Mouse (Mus musculus) kidney, embryonic 16.5 days (tissue): ENCODE data around the gene Tbl1xr1. TPM values are rescaled to one million over a fixed set of nuclear protein-coding genes. Genes with fewer than 3 reads are reported as not detected.

Experiments used
- ATAC-seq: fragments of 200-750 bp; cut with Nextera tagmentation; 2 replicates; pipeline ENCODE4 v1.8.0; 2017; ENCODE audit warnings: moderate TSS enrichment; ENCODE audit not compliant: low FRiP score, low TSS enrichment
- H3K27ac ChIP-seq: fragments of 300-500 bp; sonication (generic); 2 replicates; pipeline ENCODE4 v1.5.1; 2014; ENCODE audit warnings: low read length
- H3K27me3 ChIP-seq: fragments of 300-500 bp; sonication (generic); 2 replicates; pipeline ENCODE4 v1.6.1; 2014; ENCODE audit warnings: low read length, control low read depth, mixed read lengths; ENCODE audit not compliant: insufficient read depth
- H3K36me3 ChIP-seq: fragments of 300-500 bp; sonication (generic); 2 replicates; pipeline ENCODE4 v1.6.1; 2014; ENCODE audit warnings: low read length, control low read depth, mixed read lengths; ENCODE audit not compliant: insufficient read depth
- H3K4me1 ChIP-seq: fragments of 300-500 bp; sonication (generic); 2 replicates; pipeline ENCODE4 v1.6.1; 2014; ENCODE audit warnings: low read length, control low read depth, mixed read lengths; ENCODE audit not compliant: insufficient read depth
- H3K4me2 ChIP-seq: fragments of 300-500 bp; sonication (generic); replicated peaks from 2 replicates; pipeline ENCODE4 v1.6.1; 2014; ENCODE audit warnings: low read depth, low read length
- H3K4me3 ChIP-seq: fragments of 300-500 bp; sonication (generic); 2 replicates; pipeline ENCODE4 v1.5.1; 2014; ENCODE audit warnings: mild to moderate bottlenecking, low read length
- H3K9ac ChIP-seq: fragments of 300-500 bp; sonication (generic); replicated peaks from 2 replicates; pipeline ENCODE4 v1.6.1; 2014; ENCODE audit warnings: low read length
- H3K9me3 ChIP-seq: fragments of 300-500 bp; sonication (generic); 2 replicates; pipeline ENCODE4 v1.6.1; 2016; ENCODE audit warnings: low read length, control low read depth
- WGBS: fragments of 180-500 bp; shearing (Covaris S2); extraction: QIAGEN DNeasy Blood & Tissue Kit; methylation state at CpG from one replicate; pipeline ENCODE4 v1.1.7; 2014; 5-methylcytosine and 5-hydroxymethylcytosine counted together
- polyA plus RNA-seq: library from polyadenylated mRNA; unstranded; fragments of >200 nt; fragmentation: Nextera tagmentation; extraction: Ambion mirVana; gene quantifications from 2 replicates; pipeline ENCODE4 v1.2.1, GENCODE M21; 2015

Tbl1xr1 gene
- polyA plus RNA-seq, 1 experiment from 2014 or later: 19.2 TPM

- no peaks in the 10 kb centered on the region for H3K36me3 ChIP-seq
- ATAC-seq: no peak
- H3K27me3 ChIP-seq: no peaks in the 10 kb centered on the region
- no peak overlapping the region for H3K9ac ChIP-seq
- H3K9me3 ChIP-seq: no peaks in the 10 kb centered on the region
- H3K4me3 ChIP-seq: no peak overlapping the region
- peaks cover 15% of the 10 kb centered on the region; the same call in 1 of the 2 replicates for H3K4me1 ChIP-seq
- H3K4me2 ChIP-seq: no peak overlapping the region
- no peak overlapping the region for H3K27ac ChIP-seq
- WGBS: 84% methylated on average over 9 of the region's 9 CpGs
These were observed 61.5 kb downstream of the Tbl1xr1 start for GRCm38 (mm10) chr3:22137793-22138579.

DNA sequence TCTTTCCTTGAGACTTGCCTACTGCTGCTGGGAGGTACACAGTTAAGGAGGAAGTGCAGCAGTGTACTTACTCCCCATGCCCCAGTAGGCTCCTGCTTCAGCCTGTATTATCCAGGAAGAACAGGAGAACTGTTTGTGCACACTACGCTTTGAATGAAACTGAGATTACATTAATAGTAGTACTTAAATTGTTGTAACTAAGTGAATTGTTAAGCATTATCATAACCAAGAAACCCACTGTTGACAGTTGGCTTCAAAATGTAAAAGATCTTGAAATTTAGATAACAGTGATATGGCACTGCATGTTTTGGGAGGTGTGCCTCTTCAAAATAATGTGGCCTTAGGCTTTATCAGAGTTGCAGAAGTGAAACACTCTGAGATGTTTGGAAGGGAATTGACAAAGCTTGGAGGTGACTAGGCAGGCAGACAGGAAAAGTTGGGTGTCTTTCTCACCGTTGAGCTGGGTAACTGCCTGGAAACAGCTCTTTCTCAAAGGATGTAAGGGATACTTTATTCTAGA is 62.2 kb downstream of the Tbl1xr1 start:
- Histone ChIP-seq H3K4me1 (peaks cover 21% of the 10 kb centered on the region; the same call in 1 of the 2 replicates), H3K4me3 (no peak overlapping the region), H3K36me3 (no peaks in the 10 kb centered on the region), H3K9me3 (no peaks in the 10 kb centered on the region), H3K27me3 (no peaks in the 10 kb centered on the region), H3K9ac (no peak overlapping the region), H3K27ac (no peak overlapping the region), H3K4me2 (no peak overlapping the region)
- WGBS: 63% methylated on average over 2 of the region's 2 CpGs
- ATAC-seq: no peak

DNA sequence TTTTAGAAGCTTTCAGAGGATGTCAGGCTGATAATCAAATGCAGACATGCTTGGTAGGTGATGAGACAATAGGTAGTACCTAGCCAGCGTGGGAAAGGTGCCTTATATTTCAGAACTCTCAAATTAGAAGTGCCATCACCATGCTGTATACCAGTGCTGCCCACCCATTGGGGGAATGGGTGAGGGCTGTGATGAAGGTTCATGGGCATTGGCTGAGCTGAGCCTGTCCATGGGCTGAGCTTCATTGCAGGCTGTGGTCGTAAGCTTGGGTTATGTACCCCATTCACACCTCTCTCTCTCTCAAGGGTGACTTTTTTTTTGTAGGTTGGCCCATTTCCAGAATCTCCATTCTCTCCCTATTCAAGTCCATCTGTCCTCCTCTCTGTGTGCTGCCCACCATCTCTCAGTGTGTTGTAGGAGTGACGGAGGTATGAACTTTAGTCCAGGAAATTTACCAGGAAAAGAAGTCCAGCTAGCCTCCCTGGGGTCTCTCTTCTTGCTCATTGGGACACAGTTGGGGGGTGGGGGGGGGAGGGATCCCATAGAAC is 63.7 kb downstream of the Tbl1xr1 start:
- no peak overlapping the region for H3K4me2 ChIP-seq
- H3K9ac ChIP-seq: no peak overlapping the region
- H3K36me3 ChIP-seq: no peaks in the 10 kb centered on the region
- H3K9me3 ChIP-seq: no peaks in the 10 kb centered on the region
- 0 out of 2 replicates have a peak, but pooled peaks have one; percentile 51 for ATAC-seq
- no peaks in the 10 kb centered on the region for H3K27me3 ChIP-seq
- 69% methylated on average over 3 of the region's 3 CpGs for WGBS
- peaks cover 21% of the 10 kb centered on the region; the same call in 1 of the 2 replicates for H3K4me1 ChIP-seq
- H3K4me3 ChIP-seq: no peak overlapping the region
- H3K27ac ChIP-seq: no peak overlapping the region

DNA sequence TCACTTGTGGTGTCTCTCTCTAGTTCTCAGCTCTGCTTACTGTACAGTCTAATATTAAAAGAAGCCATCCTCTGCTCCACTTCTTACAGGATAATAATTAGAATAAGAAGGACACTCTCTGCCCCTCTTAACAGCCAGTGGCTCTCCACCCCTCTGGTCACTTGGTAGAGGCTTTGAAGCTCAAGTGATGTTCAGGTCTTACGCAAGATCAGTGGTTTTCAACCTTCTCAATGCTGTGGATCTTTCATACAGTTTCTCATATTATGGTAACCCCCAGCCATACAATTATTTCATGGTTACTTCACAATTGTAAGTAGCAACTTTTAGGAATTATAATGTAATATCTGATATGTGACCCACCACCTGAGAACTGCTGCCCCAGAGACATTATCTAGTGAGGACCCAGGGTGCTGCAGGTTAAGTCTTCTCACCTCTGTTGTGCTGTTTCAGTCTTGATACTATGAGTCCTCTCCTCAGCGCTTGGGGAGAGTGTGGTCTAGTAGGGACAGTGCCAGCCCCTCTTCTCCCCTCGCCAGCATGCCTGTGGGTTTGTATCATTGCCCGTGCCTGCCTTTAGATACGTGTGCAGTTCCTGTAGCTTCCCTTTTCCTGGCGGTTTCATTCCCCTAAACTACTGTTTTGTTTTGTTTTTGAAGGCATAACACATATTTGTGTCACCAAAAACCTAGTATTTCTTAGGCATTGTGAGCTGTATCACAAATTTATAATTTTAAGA is 65.7 kb downstream of the Tbl1xr1 start:
- no peaks in the 10 kb centered on the region for H3K36me3 ChIP-seq
- H3K4me2 ChIP-seq: no peak overlapping the region
- WGBS: 83% methylated on average over 6 of the region's 6 CpGs
- ATAC-seq: no peak
- H3K9ac ChIP-seq: no peak overlapping the region
- no peaks in the 10 kb centered on the region for H3K9me3 ChIP-seq
- no peaks in the 10 kb centered on the region for H3K27me3 ChIP-seq
- H3K4me1 ChIP-seq: peaks cover 21% of the 10 kb centered on the region; the same call in 1 of the 2 replicates
- no peak overlapping the region for H3K27ac ChIP-seq
- no peak overlapping the region for H3K4me3 ChIP-seq

DNA sequence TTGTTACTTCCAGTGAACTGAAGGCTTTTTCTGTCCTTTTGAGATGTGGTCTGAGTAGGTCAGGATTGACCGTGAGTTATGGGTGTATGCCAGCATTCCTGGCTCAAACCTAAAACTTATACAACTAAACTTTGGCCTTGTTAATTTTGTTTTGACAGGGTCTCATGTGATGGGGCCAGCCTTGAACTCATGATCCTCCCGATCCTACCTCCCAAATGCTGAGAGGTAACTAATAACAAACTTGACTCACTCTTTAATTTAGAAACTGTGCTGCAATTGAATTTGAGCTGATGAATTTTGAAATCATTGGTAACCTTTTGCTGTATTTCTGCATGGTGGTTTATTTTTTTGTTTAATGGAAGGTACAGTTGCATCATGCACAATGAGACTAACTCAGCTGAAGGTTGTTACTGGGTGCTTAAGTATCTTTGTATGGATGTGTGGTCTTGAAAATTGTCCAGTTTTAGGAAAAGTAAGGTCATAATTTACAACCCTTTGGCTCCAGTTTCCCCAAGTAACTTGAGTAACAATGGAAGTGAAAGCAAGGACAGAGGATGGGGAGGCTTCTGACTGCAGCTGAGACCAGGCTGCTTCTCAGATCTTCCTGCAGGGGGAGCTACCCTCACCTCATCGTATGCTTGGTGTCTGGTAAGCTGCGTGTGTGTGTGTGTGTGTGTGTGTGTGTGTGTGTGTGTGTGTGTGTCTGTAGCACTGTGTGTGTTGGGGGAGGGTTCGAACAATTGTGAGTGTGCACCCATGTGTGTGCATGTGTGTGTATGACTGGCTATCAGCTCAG is 66.6 kb downstream of the Tbl1xr1 start:
- no peaks in the 10 kb centered on the region for H3K9me3 ChIP-seq
- peaks cover 21% of the 10 kb centered on the region; the same call in 1 of the 2 replicates for H3K4me1 ChIP-seq
- no peak overlapping the region for H3K9ac ChIP-seq
- no peak overlapping the region for H3K4me2 ChIP-seq
- H3K36me3 ChIP-seq: no peaks in the 10 kb centered on the region
- no peak overlapping the region for H3K27ac ChIP-seq
- no peak overlapping the region for H3K4me3 ChIP-seq
- 64% methylated on average over 5 of the region's 5 CpGs for WGBS
- no peak for ATAC-seq
- no peaks in the 10 kb centered on the region for H3K27me3 ChIP-seq

DNA sequence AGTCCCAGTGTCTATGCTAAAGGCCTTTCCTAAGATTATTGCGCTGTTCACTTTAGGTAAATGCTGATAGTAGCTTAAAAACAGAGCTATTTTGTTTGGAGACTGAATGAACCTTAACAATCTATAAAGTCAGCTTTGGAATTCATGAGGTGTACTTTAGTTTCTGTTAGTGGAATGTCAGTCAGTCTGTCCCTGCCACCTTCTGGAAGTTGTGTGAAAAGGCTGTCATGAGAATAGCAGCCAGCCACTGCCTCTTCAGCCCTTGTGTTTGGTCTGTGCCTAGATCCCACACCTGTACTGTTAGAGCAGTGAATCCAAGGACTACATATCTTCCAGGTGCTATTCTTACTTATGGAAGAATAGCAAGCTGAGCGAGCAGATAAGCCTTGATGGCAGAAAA is 67.8 kb downstream of the Tbl1xr1 start:
- no peak overlapping the region for H3K27ac ChIP-seq
- no peak for ATAC-seq
- H3K9me3 ChIP-seq: no peaks in the 10 kb centered on the region
- H3K36me3 ChIP-seq: no peaks in the 10 kb centered on the region
- WGBS: 90% methylated on average over 2 of the region's 2 CpGs
- H3K27me3 ChIP-seq: no peaks in the 10 kb centered on the region
- H3K4me2 ChIP-seq: no peak overlapping the region
- H3K4me1 ChIP-seq: peaks cover 30% of the 10 kb centered on the region; the same call in 1 of the 2 replicates
- no peak overlapping the region for H3K9ac ChIP-seq
- H3K4me3 ChIP-seq: no peak overlapping the region

- Histone ChIP-seq H3K27me3 (no peaks in the 10 kb centered on the region), H3K36me3 (no peaks in the 10 kb centered on the region), H3K4me2 (no peak overlapping the region), H3K9me3 (no peaks in the 10 kb centered on the region), H3K4me1 (peaks cover 18% of the 10 kb centered on the region; the same call in 1 of the 2 replicates), H3K27ac (no peak overlapping the region), H3K4me3 (no peak overlapping the region), H3K9ac (no peak overlapping the region)
- no peak for ATAC-seq
- 73% methylated on average over 1 of the region's 1 CpGs for whole genome bisulfite sequencing
These were observed 71.0 kb downstream of the Tbl1xr1 start for GRCm38 (mm10) chr3:22147433-22147927.

GRCm38 (mm10) chr3:22148306-22148932 is 72.0 kb downstream of the Tbl1xr1 start:
- ATAC-seq: peak; percentile 70; the same call in 1 of the 2 replicates
- Histone ChIP-seq H3K4me2 (no peak overlapping the region), H3K4me1 (peaks cover 10% of the 10 kb centered on the region; the same call in 1 of the 2 replicates), H3K36me3 (no peaks in the 10 kb centered on the region), H3K9ac (no peak overlapping the region), H3K4me3 (no peak overlapping the region), H3K27me3 (no peaks in the 10 kb centered on the region), H3K9me3 (no peaks in the 10 kb centered on the region), H3K27ac (no peak overlapping the region)
- 31% methylated on average over 6 of the region's 6 CpGs for WGBS
